Mouse (Mus musculus) heart, embryonic 13.5 days (tissue): ENCODE results near the gene Adra2c. TPM values are rescaled to one million over a fixed set of nuclear protein-coding genes. Genes with fewer than 3 reads are reported as not detected.
A peak's percentile ranks its signal among the peaks of the same experiment; 100 is the strongest.

Experiments
- ATAC-seq: fragments of 200-750 bp; cut with Nextera tagmentation; 2 replicates; pipeline ENCODE4 v1.8.0; 2017; ENCODE audit warnings: moderate TSS enrichment; ENCODE audit not compliant: insufficient number of reproducible peaks, low FRiP score, low TSS enrichment; ENCODE audit errors: extremely low read depth
- H3K27ac ChIP-seq: fragments of 300-500 bp; sonication (generic); replicated peaks from 2 replicates; pipeline ENCODE4 v1.5.1; 2015; ENCODE audit warnings: moderate library complexity, mild to moderate bottlenecking, inconsistent platforms
- H3K27me3 ChIP-seq: fragments of 300-500 bp; sonication (generic); replicated peaks from 2 replicates; pipeline ENCODE4 v1.6.1; 2015; ENCODE audit warnings: mild to moderate bottlenecking, inconsistent platforms
- H3K36me3 ChIP-seq: fragments of 300-500 bp; sonication (generic); 2 replicates; pipeline ENCODE4 v1.6.1; 2015; ENCODE audit warnings: mild to moderate bottlenecking, inconsistent platforms
- H3K4me1 ChIP-seq: fragments of 300-500 bp; sonication (generic); 2 replicates; pipeline ENCODE4 v1.6.1; 2015; ENCODE audit warnings: inconsistent platforms
- H3K4me2 ChIP-seq: fragments of 300-500 bp; sonication (generic); 2 replicates; pipeline ENCODE4 v1.6.1; 2015; ENCODE audit warnings: inconsistent platforms, mild to moderate bottlenecking, moderate library complexity
- H3K4me3 ChIP-seq: fragments of 300-500 bp; sonication (generic); 2 replicates; pipeline ENCODE4 v1.5.1; 2015; ENCODE audit warnings: moderate library complexity, mild to moderate bottlenecking, inconsistent platforms
- H3K9ac ChIP-seq: fragments of 300-500 bp; sonication (generic); 2 replicates; pipeline ENCODE4 v1.6.1; 2015; ENCODE audit warnings: inconsistent platforms, mild to moderate bottlenecking, moderate library complexity
- H3K9me3 ChIP-seq: fragments of 300-500 bp; sonication (generic); 2 replicates; pipeline ENCODE4 v1.6.1; 2016; ENCODE audit warnings: inconsistent platforms
- WGBS: fragments of 180-500 bp; shearing (Covaris S2); methylation state at CpG from one replicate; pipeline ENCODE4 v1.1.7; 2015; ENCODE audit warnings: mixed read lengths; 5-methylcytosine and 5-hydroxymethylcytosine counted together
- polyA plus RNA-seq: library from polyadenylated mRNA; unstranded; fragments of >200 nt; fragmentation: Nextera tagmentation; extraction: Ambion mirVana; gene quantifications from 2 replicates; pipeline ENCODE4 v1.2.1, GENCODE M21; 2015

The Adra2c gene
- polyA plus RNA-seq, 1 experiment from 2014 or later: not detected

DNA sequence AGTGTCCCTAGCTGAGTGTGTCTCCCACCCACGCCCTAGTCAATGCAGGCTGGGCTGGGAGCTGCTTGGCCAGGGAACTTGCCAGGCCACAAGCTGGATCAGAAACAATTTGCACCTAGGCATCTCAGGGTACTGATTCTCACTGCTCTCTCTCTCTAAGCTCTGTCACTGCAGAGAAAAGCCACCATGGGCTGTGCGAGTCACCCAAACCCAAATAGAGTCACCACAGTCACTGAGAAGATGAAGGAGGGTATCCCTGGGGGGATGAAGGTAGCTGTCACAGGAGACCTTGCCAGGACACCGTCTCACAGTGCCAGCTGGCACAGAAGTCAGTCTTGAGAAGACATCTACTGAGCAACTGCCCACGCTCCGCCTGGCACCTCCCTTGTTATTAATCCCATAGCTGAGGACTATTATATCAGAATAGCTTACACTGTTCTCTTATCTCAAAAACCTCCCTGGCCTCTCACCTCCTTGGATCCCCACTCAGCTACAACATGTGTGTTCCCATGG is 33.7 kb downstream of the Adra2c start:
- no peak for ATAC-seq
- H3K9ac ChIP-seq: no peak overlapping the region
- no peak overlapping the region for H3K4me3 ChIP-seq
- H3K36me3 ChIP-seq: no peaks in the 10 kb centered on the region
- no peak overlapping the region for H3K4me2 ChIP-seq
- H3K9me3 ChIP-seq: no peaks in the 10 kb centered on the region
- WGBS: 72% methylated on average over 5 of the region's 5 CpGs
- H3K4me1 ChIP-seq: peaks cover 13% of the 10 kb centered on the region
- peaks cover 78% of the 10 kb centered on the region for H3K27me3 ChIP-seq
- no peak overlapping the region for H3K27ac ChIP-seq

DNA sequence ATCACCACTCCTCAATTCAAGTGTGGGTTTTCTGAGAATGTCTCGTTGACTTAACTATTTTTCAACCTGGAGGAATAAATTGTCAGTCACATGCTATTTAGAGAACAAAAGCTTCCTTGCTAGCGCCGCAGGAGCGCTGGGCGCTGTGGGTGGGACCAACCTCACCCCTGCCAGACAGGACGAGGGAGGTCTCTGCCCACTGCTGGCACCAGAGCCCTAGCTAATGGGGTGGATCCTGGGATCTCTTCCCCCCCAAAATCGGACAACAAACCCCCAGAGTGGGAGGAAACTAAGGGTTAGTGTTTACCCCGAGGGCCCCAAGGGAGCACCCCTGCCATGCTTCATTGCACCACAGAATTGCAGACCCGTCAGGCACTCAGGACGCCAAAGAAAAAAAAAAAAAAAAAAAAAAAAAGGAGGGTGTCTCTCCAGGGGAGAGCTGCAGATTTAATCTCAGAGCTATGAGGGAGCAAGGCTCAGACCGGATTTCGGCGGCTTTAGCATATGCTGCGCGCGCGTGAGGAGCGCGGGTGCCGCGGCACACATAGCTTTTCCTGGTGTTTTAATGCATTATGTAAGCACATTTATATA is 35.2 kb downstream of the Adra2c start:
- Histone ChIP-seq H3K27me3 (peaks cover 94% of the 10 kb centered on the region), H3K36me3 (no peaks in the 10 kb centered on the region), H3K4me3 (peak overlapping the region; percentile 42), H3K4me2 (peak overlapping the region; percentile 68), H3K9ac (peak overlapping the region; percentile 0; the same call in 1 of the 2 replicates), H3K4me1 (peaks cover 13% of the 10 kb centered on the region), H3K9me3 (no peaks in the 10 kb centered on the region), H3K27ac (no peak overlapping the region)
- WGBS: 1% methylated on average over 21 of the region's 21 CpGs
- ATAC-seq: no peak

GRCm38 (mm10) chr5:35313826-35314586 is 35.9 kb downstream of the Adra2c start:
- Histone ChIP-seq H3K4me3 (peak overlapping the region; percentile 42), H3K36me3 (no peaks in the 10 kb centered on the region), H3K4me1 (peaks cover 13% of the 10 kb centered on the region), H3K4me2 (peak overlapping the region; percentile 68), H3K27ac (no peak overlapping the region), H3K27me3 (peaks cover 98% of the 10 kb centered on the region), H3K9me3 (no peaks in the 10 kb centered on the region), H3K9ac (peak overlapping the region; percentile 0; the same call in 1 of the 2 replicates)
- 18% methylated on average over 18 of the region's 18 CpGs for WGBS
- ATAC-seq: no peak

DNA sequence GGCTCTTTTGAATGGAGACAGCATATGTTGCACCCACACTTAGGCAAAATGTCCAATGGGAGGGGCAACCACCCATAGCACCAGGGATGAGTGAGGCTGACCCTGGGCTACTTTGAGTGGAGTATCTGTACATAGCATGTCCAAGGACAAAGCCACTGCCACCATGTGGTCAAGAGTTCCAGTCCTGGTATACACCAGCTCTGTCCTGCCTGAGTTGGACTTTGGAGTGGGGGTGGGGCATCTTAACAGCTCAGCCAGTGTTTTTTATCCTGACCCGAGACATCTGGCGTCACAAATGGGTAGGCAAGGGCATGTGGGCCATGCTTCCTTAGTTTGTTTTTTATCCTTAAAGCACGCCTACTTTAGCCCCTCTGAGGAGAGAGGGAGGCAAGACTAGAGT is 36.5 kb downstream of the Adra2c start:
- no peak overlapping the region for H3K4me3 ChIP-seq

DNA sequence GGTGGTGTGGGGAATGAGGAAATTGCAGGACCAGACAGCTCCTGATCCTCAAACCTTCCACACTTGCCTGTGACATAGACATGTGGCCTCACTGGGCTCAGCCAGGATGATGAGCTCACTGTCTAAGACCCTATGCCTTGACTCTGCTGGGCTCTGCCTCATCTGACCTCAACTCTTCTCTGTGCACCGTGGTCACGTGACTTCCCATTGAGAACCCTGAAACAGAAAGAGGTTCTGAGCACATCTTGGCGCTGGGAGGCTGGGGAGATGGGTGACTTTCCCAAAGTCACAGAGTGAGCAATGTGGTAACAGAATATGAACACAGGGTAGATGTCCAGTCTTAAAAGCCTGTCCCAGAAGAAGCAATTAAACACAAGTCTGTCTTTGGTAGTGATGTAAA is 37.1 kb downstream of the Adra2c start:
- no peak for ATAC-seq
- Histone ChIP-seq H3K9me3 (no peaks in the 10 kb centered on the region), H3K36me3 (no peaks in the 10 kb centered on the region), H3K4me3 (no peak overlapping the region), H3K27me3 (peaks cover 97% of the 10 kb centered on the region), H3K4me1 (peaks cover 13% of the 10 kb centered on the region), H3K9ac (no peak overlapping the region), H3K4me2 (no peak overlapping the region), H3K27ac (no peak overlapping the region)
- WGBS: 66% methylated on average over 3 of the region's 3 CpGs

More for the DNA sequence above, 36.5 kb downstream of the Adra2c start:
- ATAC-seq: no peak
- Histone ChIP-seq H3K9ac (no peak overlapping the region), H3K27ac (no peak overlapping the region), H3K27me3 (peaks cover 98% of the 10 kb centered on the region), H3K4me1 (peaks cover 13% of the 10 kb centered on the region), H3K4me2 (no peak overlapping the region), H3K9me3 (no peaks in the 10 kb centered on the region), H3K36me3 (no peaks in the 10 kb centered on the region)
- 31% methylated on average over 3 of the region's 3 CpGs for WGBS

DNA sequence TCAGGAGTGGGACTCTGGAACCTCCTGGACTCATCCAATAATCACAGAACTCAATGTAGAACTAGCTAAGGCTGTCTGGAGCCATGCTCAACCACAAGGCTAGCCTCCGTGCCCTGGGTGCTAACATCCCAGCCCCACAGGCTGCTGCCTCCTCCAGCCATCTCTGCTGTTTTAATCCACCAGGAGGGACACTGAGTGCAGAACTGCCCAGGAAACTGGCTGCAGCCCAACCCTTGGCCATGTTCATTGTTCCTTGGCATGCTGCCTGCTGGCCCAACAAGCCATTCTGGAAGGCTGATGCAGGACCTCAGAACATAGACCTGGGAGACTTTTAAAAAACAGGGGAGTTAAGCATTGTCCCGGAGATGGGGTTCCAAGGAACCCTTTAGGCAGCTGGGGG is 42.5 kb downstream of the Adra2c start:
- no peak for ATAC-seq
- H3K9ac ChIP-seq: no peak overlapping the region

DNA sequence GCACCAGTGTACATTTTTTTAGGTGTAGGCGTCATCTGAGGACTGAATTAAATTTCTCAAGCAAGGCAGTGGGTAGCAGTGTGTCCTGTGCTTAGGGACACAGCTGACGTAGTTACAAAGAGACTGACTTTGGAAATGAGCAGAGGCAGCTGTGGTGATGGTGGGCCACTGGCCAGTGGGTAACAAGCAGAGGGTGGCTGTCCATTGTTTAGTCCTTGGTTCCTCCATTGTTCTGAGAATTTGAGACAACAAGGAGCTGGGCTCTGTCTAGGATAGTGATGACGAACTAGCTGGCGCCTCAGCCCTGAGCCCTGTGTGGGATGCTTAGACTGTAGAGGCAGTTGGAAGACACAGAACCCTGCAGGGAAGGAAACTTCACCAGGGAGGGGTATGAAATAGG is 52.7 kb downstream of the Adra2c start:
- H3K4me3 ChIP-seq: no peak overlapping the region
- ATAC-seq: no peak
- H3K4me1 ChIP-seq: no peaks in the 10 kb centered on the region
- H3K27ac ChIP-seq: no peak overlapping the region
- no peak overlapping the region for H3K4me2 ChIP-seq
- 66% methylated on average over 4 of the region's 4 CpGs for WGBS
- H3K9me3 ChIP-seq: no peaks in the 10 kb centered on the region
- H3K9ac ChIP-seq: no peak overlapping the region
- H3K36me3 ChIP-seq: no peaks in the 10 kb centered on the region
- H3K27me3 ChIP-seq: peaks cover 71% of the 10 kb centered on the region

More for the DNA sequence above, 42.5 kb downstream of the Adra2c start:
- H3K4me1 ChIP-seq: no peaks in the 10 kb centered on the region
- no peaks in the 10 kb centered on the region for H3K36me3 ChIP-seq
- H3K27me3 ChIP-seq: peaks cover 57% of the 10 kb centered on the region
- H3K4me3 ChIP-seq: no peak overlapping the region
- no peak overlapping the region for H3K27ac ChIP-seq
- no peaks in the 10 kb centered on the region for H3K9me3 ChIP-seq
- no peak overlapping the region for H3K4me2 ChIP-seq
- WGBS: 76% methylated on average over 2 of the region's 2 CpGs

Other genes starting within 250 kb of the Adra2c start
- 0.83 and 2.1 TPM in 2 replicates for gene Hgfac, start 236.8 kb upstream of the Adra2c start, polyA plus RNA-seq
- 8.0 and 8.5 TPM in 2 replicates for gene Dok7, start 221.6 kb upstream of the Adra2c start, polyA plus RNA-seq
- gene Lrpap1, start 172.6 kb upstream of the Adra2c start, polyA plus RNA-seq: 113 and 125 TPM in 2 replicates
- gene Hmx1, start 110.8 kb downstream of the Adra2c start, polyA plus RNA-seq: 0.13 TPM in 1 of 2 replicates, not detected in the other
- gene Cpz, start 247.4 kb downstream of the Adra2c start, polyA plus RNA-seq: 6.5 and 10.3 TPM in 2 replicates